Mouse (Mus musculus) hindbrain, postnatal 0 days (tissue): ENCODE measurements at regions not wholly inside any gene's neighbourhood (a gene's known extent, or its start where the extent isn't known, plus 50 kb on each side); places are given as distances from the start of the nearest gene placed in this dataset.

Experiments
- ATAC-seq: fragments of 200-750 bp; cut with Nextera tagmentation; 2 replicates; pipeline ENCODE4 v1.8.0; 2017; ENCODE audit warnings: mild to moderate bottlenecking, moderate TSS enrichment, moderate library complexity
- DNase-seq: peaks from one replicate; pipeline ENCODE4 v3.0.0-alpha.2; 2015; ENCODE audit warnings: low spot score
- H3K27ac ChIP-seq: fragments of 300-500 bp; sonication (generic); 2 replicates; pipeline ENCODE4 v1.5.1; 2014; ENCODE audit warnings: mild to moderate bottlenecking
- H3K27me3 ChIP-seq: fragments of 300-500 bp; sonication (generic); 2 replicates; pipeline ENCODE4 v1.6.1; 2014; ENCODE audit warnings: low read length, mixed read lengths; ENCODE audit not compliant: insufficient read depth
- H3K36me3 ChIP-seq: fragments of 300-500 bp; sonication (generic); 2 replicates; pipeline ENCODE4 v1.6.1; 2014; ENCODE audit warnings: low read length, mixed read lengths; ENCODE audit not compliant: insufficient read depth
- H3K4me1 ChIP-seq: fragments of 300-500 bp; sonication (generic); 2 replicates; pipeline ENCODE4 v1.6.1; 2014; ENCODE audit warnings: antibody characterized with exemption, low read length, mixed read lengths; ENCODE audit not compliant: insufficient read depth
- H3K4me2 ChIP-seq: fragments of 300-500 bp; sonication (generic); 2 replicates; pipeline ENCODE4 v1.6.1; 2014; ENCODE audit warnings: low read depth, mild to moderate bottlenecking, low read length, moderate library complexity, mixed read lengths
- H3K4me3 ChIP-seq: fragments of 300-500 bp; sonication (generic); 2 replicates; pipeline ENCODE4 v1.5.1; 2014; ENCODE audit warnings: low read length
- H3K9ac ChIP-seq: fragments of 300-500 bp; sonication (generic); replicated peaks from 2 replicates; pipeline ENCODE4 v1.6.1; 2014; ENCODE audit warnings: mild to moderate bottlenecking, low read length, moderate library complexity, mixed read lengths
- H3K9me3 ChIP-seq: fragments of 300-500 bp; sonication (generic); 2 replicates; pipeline ENCODE4 v1.6.1; 2016; ENCODE audit warnings: low read length, mixed read lengths
- CTCF ChIP-seq: IDR thresholded peaks from 2 replicates; pipeline ENCODE4 v1.5.1; 2016; ENCODE audit warnings: antibody characterized with exemption, control low read depth, low read depth
- WGBS: fragments of 180-500 bp; shearing (Covaris S2); extraction: QIAGEN DNeasy Blood & Tissue Kit; methylation state at CpG from one replicate; pipeline ENCODE4 v1.1.7; 2014; 5-methylcytosine and 5-hydroxymethylcytosine counted together

DNA sequence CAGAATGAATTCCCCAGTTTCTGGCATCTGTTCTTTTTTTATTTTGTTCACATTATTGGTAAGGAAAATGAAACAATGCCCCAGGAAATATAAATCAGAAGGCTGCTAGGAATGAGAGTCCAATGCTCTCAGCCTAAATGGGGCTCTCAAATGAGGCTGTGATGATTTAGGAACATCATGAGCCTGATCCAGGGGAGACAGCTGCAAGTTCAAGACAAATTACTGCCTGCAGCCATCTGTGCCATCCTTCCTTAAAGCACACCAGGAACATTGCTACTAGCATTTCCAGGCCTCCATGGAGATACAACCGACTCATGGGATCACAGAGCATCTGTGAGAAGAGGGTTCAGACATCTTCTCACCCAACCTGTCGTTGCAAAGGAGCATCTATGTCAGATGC is 219.6 kb downstream of the Cep170 start:
- Histone ChIP-seq H3K27ac (no peak overlapping the region), H3K36me3 (no peaks in the 10 kb centered on the region), H3K4me3 (no peak overlapping the region), H3K4me1 (no peaks in the 10 kb centered on the region), H3K9ac (no peak overlapping the region), H3K27me3 (no peaks in the 10 kb centered on the region), H3K9me3 (no peaks in the 10 kb centered on the region), H3K4me2 (no peak overlapping the region)
- DNase-seq (no peak), ATAC-seq (no peak)
- no peak for TF ChIP-seq CTCF
- 57% methylated on average over 2 of the region's 2 CpGs for WGBS

DNA sequence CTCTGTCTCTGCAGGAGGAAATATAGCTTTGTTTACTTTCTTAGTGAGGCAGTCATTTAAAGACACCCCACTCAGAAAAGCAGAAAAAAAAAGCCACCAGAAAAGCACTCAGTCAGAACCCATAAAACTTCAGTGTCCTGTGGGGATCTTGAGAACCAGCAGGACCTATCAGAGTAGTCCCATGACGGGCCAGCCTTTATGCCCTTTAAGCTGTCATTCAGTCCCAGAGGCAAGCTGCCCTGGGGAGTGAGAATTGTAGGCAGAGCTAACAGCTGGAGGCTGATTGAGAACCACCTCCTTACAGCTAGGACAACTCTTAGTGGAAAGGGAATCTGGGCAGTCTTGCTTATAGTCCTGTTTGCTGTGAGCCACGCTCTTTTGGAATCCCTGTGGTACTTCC is 225.7 kb downstream of the Cep170 start:
- no peak for DNase-seq
- H3K9ac ChIP-seq = no peak overlapping the region
- WGBS = 44% methylated on average over 2 of the region's 2 CpGs
- no peak for TF ChIP-seq CTCF
- H3K4me3 ChIP-seq = no peak overlapping the region
- no peak overlapping the region for H3K27ac ChIP-seq
- H3K4me2 ChIP-seq = no peak overlapping the region
- no peaks in the 10 kb centered on the region for H3K36me3 ChIP-seq
- no peaks in the 10 kb centered on the region for H3K9me3 ChIP-seq
- ATAC-seq = no peak
- no peaks in the 10 kb centered on the region for H3K4me1 ChIP-seq
- H3K27me3 ChIP-seq = no peaks in the 10 kb centered on the region

DNA sequence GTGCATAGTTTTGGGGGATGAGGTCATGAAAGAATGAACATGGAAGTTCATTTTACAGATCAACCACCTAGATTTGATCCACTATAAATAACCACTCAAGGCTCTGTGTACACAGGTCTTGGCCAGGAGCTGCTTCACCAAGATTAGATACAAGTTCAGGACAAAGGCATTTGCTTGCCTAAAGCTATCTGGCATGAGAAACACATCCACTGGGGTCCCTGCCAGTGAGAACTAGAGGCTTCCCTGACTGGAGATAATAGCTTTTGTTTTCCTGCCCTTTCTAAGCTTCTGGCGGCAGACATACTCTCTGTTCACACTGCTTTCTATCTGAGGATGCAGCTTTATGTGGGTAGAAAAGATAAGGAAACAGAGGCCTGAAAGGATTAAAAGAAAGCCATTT is 240.2 kb downstream of the Cep170 start:
- H3K27ac ChIP-seq = no peak overlapping the region
- WGBS = 15% methylated on average over 1 of the region's 1 CpGs

GRCm38 (mm10) chr1:176558457-176559415 is 255.1 kb downstream of the Cep170 start:
- 60% methylated on average over 11 of the region's 11 CpGs for WGBS
- Histone ChIP-seq H3K4me3 (no peak overlapping the region), H3K27me3 (no peaks in the 10 kb centered on the region), H3K4me1 (no peaks in the 10 kb centered on the region), H3K9ac (no peak overlapping the region), H3K36me3 (no peaks in the 10 kb centered on the region), H3K9me3 (no peaks in the 10 kb centered on the region), H3K27ac (no peak overlapping the region), H3K4me2 (no peak overlapping the region)
- ATAC-seq (no peak), DNase-seq (peak; percentile 6)
- no peak for TF ChIP-seq CTCF

More for the DNA sequence above, 240.2 kb downstream of the Cep170 start:
- H3K4me1 ChIP-seq = peaks cover 2% of the 10 kb centered on the region; the same call in 1 of the 2 replicates
- no peaks in the 10 kb centered on the region for H3K36me3 ChIP-seq
- no peak overlapping the region for H3K4me3 ChIP-seq
- H3K4me2 ChIP-seq = no peak overlapping the region
- H3K9me3 ChIP-seq = no peaks in the 10 kb centered on the region
- no peak for ATAC-seq
- no peaks in the 10 kb centered on the region for H3K27me3 ChIP-seq
- H3K9ac ChIP-seq = no peak overlapping the region
- peak; percentile 20 for DNase-seq
- TF ChIP-seq CTCF = no peak

DNA sequence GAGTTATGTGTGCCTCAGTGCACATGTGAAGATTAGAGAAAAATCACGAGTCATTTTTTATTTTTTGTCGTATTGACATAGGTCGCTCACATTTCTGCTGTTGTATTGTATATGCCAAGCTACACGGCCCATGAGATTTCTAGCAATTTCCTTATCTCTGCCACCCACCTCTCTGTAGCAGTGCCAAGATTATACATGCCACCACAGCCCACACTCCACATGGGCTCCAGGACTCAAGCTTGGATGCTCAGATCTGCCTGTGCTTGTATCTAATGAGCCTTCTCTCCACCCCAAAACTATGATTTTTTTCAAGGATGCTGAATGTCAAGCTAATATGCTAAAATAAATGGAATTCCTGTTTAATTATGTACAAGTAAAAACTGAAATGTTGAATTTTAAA is 259.3 kb upstream of the Pld5 start:
- Histone ChIP-seq H3K4me1 (no peaks in the 10 kb centered on the region), H3K4me2 (no peak overlapping the region), H3K9ac (no peak overlapping the region), H3K4me3 (no peak overlapping the region), H3K36me3 (no peaks in the 10 kb centered on the region), H3K9me3 (no peaks in the 10 kb centered on the region), H3K27ac (no peak overlapping the region), H3K27me3 (no peaks in the 10 kb centered on the region)
- 91% methylated on average over 4 of the region's 4 CpGs for WGBS
- TF ChIP-seq CTCF = no peak
- DNase-seq (no peak), ATAC-seq (no peak)

DNA sequence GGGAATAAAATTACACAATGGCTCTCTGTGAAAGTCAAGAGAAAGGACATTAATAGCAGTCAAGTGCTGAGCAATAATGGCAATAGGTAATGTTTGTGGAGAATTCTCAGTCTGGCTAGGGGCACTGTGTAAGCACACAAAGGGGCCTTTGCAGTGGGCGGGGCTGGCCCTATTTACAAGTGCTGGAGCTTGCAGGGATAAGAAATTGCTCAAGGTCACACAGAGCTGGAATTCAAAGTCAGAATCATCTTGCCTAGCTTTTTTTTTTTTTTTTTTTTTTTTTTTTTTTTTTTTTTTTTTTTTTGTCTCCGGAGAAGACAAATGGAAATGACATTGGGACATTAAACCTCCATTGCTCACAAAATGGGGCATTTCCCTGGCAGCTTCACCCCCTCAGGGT is 253.9 kb upstream of the Pld5 start:
- Histone ChIP-seq H3K4me2 (no peak overlapping the region), H3K9ac (no peak overlapping the region), H3K36me3 (no peaks in the 10 kb centered on the region), H3K27me3 (no peaks in the 10 kb centered on the region), H3K4me3 (no peak overlapping the region), H3K4me1 (no peaks in the 10 kb centered on the region), H3K27ac (no peak overlapping the region), H3K9me3 (no peaks in the 10 kb centered on the region)
- TF ChIP-seq CTCF = no peak
- 74% methylated on average over 2 of the region's 2 CpGs for WGBS
- DNase-seq = no peak
- no peak for ATAC-seq

DNA sequence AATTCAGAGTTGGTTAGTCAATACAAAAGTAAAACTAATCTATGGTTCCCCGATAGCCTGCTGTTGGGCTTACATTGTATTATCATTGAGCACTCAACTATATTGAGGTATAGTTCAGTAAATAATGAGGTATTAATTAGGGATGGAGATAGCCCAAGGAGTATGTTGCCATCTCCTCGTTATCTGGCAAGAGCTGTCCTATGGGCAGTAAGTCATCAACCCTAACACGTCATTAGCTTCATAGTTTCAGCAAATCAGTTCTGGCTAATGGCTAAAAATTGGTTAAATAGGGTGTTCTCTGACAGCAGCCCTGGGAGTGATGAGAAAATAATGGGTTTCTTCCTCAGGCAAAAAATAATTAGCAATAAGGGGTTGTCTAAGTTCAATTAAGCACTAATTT is 236.4 kb upstream of the Pld5 start:
- no peak overlapping the region for H3K9ac ChIP-seq
- H3K4me2 ChIP-seq = no peak overlapping the region
- H3K27ac ChIP-seq = no peak overlapping the region
- ATAC-seq (no peak), DNase-seq (no peak)
- 65% methylated on average over 3 of the region's 3 CpGs for WGBS
- H3K9me3 ChIP-seq = no peaks in the 10 kb centered on the region
- no peak for TF ChIP-seq CTCF
- no peaks in the 10 kb centered on the region for H3K27me3 ChIP-seq
- no peaks in the 10 kb centered on the region for H3K4me1 ChIP-seq
- H3K36me3 ChIP-seq = no peaks in the 10 kb centered on the region
- H3K4me3 ChIP-seq = no peak overlapping the region
